Mouse (Mus musculus): ENCODE measurements around the gene Ank3.

The Ank3 gene

GRCm38 (mm10) chr10:69720899-69721490 is 322.4 kb downstream of the Ank3 start:
- no peak for DNase-seq (ENCODE audit: low spot score in 2 of 2)

DNA sequence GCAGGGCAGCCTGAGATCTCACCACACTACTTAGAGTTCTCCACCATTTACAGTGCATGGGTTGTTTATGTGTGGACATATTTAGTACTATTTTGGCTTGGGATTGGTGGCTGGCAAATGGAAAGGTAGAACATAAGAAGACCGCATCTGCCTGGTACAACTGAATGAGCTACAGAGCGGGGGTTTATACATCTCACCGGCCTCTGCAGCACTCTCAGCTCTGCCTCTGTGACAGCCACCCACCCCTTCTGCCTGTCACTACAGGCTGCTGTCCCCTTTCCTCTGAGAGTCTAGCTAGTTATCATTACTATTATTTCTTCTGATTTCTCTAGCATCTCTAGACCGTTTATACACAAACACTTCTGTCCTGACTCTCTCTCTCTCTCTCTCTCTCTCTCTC is 325.6 kb downstream of the Ank3 start:
- DNase-seq (ENCODE audit: low spot score in 2 of 2), result no peak

DNA sequence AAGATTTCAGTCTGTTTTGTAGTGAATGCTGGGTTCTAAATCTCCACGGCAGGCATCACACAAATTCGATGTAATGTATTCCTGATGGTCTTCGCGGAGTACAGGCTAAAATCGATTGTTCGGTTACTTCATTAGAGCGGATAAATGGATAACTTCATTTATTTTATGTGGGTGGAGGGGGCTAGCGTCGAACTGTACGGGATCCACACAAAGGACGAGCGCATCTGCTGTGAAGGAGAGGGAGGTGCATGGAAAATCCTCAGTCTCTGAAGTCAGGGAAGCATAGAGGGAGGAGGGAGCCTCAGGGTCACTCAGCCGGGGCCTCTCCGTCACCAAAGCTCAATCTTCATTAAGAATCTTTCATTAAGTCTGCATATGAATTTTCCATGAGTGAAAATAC is 326.5 kb downstream of the Ank3 start:
- DNase-seq (ENCODE audit: low spot score in 2 of 2), result no peak

DNA sequence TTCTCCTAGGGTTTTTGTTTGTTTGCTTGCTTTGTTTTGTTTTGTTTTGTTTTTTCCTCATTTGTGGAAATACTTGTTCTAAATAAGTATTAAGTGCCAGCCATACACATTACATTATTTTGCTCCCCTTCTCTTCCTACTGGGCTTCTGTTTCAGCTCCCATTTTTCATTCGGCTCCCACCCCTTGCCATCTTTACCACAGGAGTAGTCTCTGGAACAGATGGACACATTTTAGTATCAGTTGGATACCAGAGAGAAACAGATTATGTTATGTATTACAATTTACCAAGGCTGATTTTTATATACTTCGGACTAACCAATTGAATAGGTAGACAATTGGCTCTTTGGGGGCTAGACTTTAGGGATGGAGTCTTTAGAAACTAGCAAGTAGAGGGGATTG is 327.7 kb downstream of the Ank3 start:
- DNase-seq (ENCODE audit: low spot score in 2 of 2), result no peak

GRCm38 (mm10) chr10:69726806-69727205 is 328.2 kb downstream of the Ank3 start:
- DNase-seq (ENCODE audit: low spot score in 2 of 2), result no peak

DNA sequence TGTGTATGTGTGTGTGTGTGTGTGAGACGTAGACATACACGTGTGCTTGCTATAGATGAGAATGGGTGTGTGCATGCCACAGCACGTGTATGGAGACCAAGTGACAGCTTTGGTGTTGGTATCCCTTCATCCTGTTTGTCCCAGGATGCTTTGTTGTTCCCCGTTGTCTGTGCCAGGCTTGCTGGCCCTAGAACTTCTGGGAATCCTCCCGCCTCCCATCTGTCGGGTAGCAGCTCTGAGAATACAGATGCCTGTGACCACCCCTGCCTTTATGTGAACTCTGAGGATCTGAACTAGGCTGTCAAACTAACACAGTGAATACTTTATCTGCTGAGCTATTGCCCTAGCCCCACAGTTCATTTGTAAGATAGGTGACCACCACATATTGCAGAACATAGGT is 330.3 kb downstream of the Ank3 start:
- DNase-seq (ENCODE audit: low spot score in 2 of 2), result no peak

DNA sequence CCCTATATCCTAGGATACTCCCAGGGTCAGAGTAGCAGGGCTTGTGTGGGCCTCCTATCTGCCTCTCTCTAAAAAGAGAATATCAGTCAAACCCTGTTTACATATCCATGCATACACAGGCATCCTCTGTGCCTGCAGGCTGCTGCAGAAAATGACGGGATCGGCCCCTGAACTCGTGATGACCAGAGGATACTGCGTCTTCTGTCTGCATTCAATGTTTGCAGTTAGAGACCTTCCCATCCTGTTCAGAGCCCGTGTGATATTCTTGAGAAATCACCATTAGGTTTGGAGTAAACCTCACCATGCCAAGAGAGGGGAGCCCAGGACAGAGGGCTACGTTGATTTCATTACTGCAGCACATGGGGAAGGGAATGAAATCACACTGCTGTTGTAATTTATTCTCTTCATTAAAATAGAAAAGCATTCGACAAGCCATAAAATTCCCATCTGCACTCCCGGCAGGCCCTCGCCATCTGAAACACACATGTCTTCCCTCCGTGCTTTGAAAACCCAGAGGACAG is 331.8 kb downstream of the Ank3 start:
- no peak for DNase-seq (ENCODE audit: low spot score in 2 of 2)

GRCm38 (mm10) chr10:69731341-69731740 is 332.8 kb downstream of the Ank3 start:
- DNase-seq (ENCODE audit: low spot score in 2 of 2), result no peak

GRCm38 (mm10) chr10:69731863-69732262 is 333.3 kb downstream of the Ank3 start:
- DNase-seq (ENCODE audit: low spot score in 2 of 2), result no peak

DNA sequence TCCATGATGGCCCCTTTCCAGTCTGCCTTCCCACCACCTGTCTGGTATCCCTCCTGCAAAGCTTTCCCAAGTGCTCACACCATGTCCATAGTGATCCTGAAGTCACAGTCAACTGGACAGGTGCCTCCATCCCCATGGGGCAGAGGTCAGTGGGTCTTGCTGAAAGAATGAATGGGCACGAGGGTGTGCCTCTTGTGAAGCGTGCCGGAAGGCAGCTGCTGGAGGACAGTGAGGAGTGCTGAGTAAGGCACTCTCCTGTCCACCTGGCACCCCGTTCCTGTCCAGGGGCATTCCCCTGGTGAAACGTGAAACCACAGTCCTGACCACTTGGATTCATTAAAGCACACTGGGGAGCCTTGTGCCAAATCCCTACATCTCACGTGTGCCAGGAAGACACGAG is 337.7 kb downstream of the Ank3 start:
- DNase-seq (ENCODE audit: low spot score in 2 of 2), result no peak

DNA sequence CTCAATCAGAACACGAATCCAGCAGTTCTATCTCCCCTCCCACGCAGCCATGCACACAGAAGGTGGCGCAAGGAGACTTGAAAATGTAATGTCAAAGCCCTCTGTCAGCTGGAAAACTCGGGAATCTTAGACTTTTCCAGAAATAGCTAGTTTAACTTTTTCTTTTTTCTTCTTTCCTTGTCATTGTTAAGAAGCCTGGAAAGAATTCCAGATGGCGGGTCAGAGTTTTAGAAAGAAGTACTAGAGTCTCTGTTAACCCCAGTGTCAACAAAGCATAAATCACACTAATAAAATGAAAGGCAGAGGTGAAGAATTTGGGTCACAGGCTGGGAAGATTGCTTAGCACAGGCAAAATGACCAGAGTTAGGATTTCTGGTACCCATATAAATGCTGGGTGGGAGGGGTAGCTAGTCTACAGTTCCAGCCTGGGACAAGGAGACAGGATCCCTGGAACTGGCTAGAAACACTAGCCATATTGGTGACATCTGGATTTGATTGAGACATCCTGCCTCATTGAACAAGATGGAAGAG is 340.2 kb downstream of the Ank3 start:
- no peak for DNase-seq (ENCODE audit: low spot score in 2 of 2)

DNA sequence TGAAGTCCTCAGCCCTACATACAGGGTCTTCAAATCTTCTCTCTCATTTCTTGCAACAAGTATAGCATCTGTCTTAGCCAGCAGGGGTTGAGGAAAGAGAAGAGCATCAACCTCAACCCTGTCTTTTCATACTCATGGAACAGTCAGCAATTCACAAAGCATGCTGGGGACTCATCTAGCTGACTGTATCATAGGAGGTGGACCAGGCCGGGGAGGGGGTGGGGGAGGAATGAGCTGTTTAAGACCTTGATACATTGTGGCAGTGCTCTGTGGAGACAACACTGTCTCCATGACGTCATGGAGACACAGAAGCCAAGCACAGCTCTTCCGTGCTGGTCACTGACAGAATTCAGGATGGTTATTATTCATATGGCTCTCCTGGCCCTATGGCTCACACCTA is 344.0 kb downstream of the Ank3 start:
- no peak for DNase-seq (ENCODE audit: low spot score in 2 of 2)

DNA sequence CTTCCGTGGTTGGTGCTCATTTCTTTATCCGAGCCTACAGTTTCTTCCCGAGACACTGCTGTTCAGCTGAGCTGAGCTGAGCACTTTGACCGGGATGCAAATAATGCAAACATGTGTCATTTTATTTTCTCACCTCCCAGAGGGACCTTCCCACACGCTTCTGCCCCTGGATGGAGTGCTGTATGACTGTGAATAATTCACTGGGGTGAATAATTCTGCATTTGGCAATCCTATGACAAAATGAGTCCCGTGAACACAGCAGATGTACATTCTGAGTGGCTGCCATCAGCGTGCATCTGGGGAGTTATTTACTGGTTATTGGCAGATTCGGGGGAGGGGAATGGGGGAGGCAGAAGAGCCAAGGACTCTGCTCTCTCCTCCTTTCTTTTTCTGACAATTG is 345.6 kb downstream of the Ank3 start:
- no peak for DNase-seq (ENCODE audit: low spot score in 2 of 2)

- DNase-seq (ENCODE audit: low spot score in 2 of 2), result no peak
Measured at GRCm38 (mm10) chr10:69744871-69745270, 346.3 kb downstream of the Ank3 start.

DNA sequence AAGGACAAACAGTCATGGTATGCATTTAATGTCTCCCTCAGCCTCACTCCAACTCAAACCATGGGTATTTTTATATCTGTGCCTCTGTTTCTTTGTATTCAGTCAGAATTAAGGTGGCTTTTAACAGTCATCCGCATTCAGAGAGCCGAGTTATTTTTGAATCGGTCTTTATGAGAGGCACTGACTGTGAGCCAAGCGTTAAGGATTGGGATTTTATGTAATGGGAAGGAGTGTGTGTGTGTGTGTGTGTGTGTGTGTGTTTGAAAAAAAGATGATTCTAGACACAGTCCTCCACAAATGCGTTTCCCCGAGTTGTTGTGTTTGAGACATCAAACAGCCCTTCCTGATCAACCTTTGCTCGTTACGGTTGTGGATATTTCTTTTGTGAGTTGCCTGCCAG is 347.7 kb downstream of the Ank3 start:
- no peak for DNase-seq (ENCODE audit: low spot score in 2 of 2)

GRCm38 (mm10) chr10:69746730-69747129 is 348.2 kb downstream of the Ank3 start:
- DNase-seq (ENCODE audit: low spot score in 2 of 2), result no peak

DNA sequence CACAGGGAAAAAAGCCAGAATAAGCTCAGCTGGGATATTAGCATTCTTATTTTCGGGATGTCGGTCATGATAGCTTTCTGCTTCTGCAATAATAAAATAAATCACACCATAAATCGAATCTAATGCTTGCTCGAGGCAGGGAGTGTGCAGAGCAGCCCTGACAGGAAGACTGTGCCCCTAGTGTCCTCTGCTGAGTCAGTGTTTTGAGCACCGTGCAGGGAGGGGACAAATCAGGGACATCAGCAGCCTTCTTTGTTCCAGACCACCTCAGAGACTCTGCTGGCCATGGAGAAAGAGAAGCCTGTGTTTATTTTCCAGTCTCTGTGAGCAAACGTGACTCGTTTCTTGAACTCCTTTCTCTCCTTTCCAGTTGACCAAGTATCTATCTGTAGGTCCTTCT is 352.8 kb downstream of the Ank3 start:
- DNase-seq (ENCODE audit: low spot score in 2 of 2), result no peak

GRCm38 (mm10) chr10:69753464-69753863 is 354.9 kb downstream of the Ank3 start:
- no peak for DNase-seq (ENCODE audit: low spot score in 2 of 2)

DNA sequence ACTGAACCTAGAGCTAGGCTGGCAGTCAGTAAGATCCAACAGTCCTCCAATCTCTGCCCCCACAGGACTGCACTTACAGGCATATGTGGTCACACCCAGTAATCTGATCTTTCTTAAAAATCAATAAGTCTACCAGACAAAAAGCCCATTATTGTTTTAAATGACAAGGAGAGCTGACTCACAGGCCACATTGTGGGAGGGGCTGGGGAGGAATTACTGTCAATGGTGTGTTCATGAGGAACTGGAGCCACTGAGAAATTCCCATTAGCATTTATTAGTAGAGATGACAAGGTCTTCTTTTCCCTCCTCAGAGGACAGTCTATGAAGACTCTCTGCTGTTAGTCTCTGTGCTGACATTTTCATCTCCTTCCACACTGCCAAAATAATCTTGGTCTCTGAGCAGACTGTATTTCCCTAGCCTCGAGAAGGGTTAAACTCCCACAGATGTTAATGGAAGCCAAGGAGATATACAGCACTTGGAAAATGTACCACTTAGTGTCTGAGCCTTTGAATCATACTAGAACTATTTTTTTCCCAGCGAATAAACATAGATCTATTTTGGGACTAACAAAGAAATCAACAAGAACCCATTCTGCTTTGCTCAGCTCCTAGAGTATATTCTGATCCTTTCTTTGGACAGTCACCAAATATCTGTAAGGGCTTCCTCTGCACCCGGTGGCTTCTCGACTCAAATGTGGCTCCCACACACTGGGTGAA is 358.5 kb downstream of the Ank3 start:
- no peak for DNase-seq (ENCODE audit: low spot score in 2 of 2)

DNA sequence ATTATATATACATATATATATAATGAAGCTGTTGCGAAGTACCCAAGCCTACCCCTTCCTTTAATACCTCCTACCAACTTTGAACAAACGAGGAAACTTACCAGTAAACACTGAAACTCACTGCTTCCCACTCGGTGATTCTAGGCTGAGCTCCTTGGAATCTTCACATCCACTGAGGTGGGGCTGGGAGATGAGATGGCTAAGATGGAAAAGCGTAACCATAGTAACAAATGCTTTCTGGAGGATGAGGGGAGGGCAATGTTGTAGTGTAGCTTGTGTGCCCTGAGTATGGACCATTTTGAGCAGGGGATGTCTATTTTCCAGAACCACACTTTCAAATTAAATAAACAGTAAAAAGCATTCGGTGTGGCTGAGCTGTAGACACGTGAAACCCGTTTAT is 364.4 kb downstream of the Ank3 start:
- no peak for DNase-seq (ENCODE audit: low spot score in 2 of 2)

DNA sequence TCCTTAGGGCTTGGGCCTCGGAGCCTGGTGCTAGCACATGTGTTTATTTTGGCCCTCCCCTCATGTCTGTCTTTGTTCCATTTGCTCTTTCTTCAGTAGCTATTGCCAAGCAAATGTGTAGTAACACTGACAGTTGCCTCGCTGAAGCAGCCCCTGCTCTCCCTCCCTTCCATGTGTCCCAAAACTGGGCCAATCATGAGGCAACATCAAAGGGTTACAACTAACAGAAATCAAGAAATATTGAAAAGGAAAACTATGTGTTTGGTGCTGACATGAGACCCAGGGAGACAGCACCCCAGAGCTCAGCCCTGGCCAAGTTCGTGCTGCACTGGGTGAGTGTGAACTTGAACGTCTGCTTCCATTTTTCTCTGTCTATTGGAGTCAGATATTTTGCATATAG is 365.8 kb downstream of the Ank3 start:
- DNase-seq (ENCODE audit: low spot score in 2 of 2), result no peak

- no peak for DNase-seq (ENCODE audit: low spot score in 2 of 2)
Measured at GRCm38 (mm10) chr10:69777065-69777645, 378.6 kb downstream of the Ank3 start.

DNA sequence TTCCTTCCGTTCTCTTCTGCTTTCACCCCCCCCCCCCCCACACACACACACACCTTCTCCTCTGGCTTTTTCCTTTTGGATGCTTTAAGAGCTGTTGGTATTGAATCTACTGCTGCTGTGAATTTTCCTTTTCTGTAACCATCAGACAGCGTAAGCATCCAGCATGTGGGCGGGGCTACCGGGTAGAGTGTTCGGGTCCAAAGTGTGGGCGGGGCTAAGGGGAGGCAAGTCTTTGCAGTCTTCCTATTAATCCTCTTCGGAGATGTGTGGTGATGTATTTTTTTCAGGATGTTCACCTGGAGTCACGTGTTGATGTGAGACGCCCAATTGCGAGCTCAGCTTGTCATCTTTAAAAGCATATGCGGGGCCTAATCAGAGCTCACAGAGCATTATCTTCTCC is 379.2 kb downstream of the Ank3 start:
- DNase-seq (ENCODE audit: low spot score in 2 of 2), result no peak

Data from spleen, postnatal 14 days (tissue).